Mouse (Mus musculus) CD4-positive, CD25-positive, alpha-beta regulatory T cell, adult 2 months (primary cell): ENCODE measurements around the gene Yeats4.

Experiments
- DNase-seq: peaks from one replicate; pipeline ENCODE4 v3.0.0-alpha.2; 2012; ENCODE audit warnings: low read depth, low spot score

Yeats4 gene

GRCm38 (mm10) chr10:117202981-117203557, 21.2 kb downstream of the Yeats4 start:
- DNase-seq = no peak

DNA sequence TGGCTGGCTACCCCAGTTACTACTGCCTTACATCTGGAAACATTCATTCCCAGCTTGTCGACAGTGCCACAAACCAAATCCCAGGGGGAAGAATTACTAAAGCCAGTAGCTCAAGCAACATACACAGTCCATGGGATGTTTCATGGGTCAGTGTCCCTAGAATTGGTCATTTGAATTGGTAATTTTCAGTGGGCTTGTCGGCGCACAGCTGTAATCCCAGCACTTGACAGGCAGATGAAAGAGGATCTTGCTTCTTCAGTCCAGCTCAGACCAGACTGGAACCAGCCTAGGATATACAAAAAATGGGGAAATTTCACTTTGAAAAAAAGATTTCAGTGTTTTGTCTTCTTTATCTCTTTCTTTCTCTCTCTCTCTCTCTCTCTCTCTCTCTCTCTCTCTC, 24.6 kb downstream of the Yeats4 start:
- no peak for DNase-seq

DNA sequence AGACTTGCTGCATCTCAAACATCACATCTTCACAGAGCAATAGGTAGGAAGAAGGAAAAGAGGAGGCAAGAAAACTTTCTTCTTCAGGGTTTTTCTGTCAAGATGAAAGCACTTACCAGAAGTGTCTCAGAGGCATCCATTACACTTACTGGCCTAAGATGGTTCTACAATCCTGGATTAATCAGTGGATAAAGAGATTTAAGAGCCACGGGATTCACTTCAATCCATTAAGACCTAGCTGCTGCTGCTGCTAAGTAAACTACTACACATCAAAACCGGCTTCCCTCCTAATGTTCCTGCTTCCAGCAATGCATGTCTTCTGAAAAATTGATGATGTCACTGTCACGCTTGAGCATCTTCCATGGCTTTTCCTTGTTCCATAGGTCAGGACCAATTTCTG, 27.6 kb downstream of the Yeats4 start:
- DNase-seq = no peak

DNA sequence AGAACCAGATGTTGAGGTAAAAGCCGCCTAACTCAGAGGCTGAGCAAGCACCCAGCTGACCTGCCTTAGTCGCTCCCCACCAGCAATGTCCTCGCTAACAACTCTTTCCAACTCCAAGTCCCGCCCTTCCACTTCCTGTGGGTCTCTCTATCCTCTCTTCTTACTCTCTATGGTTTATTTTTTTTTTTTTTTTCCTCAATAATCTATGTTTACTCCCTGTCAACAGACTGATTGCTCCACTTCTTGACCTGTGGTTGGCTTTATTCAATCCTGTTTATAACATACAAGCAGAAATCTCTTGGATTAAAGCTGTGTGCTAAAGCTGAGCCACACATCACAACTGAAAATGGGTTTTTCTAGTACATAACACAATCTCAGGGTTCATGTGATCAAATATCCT, 28.6 kb downstream of the Yeats4 start:
- no peak for DNase-seq

- DNase-seq = no peak
Observed at GRCm38 (mm10) chr10:117195005-117195404, 29.3 kb downstream of the Yeats4 start.

DNA sequence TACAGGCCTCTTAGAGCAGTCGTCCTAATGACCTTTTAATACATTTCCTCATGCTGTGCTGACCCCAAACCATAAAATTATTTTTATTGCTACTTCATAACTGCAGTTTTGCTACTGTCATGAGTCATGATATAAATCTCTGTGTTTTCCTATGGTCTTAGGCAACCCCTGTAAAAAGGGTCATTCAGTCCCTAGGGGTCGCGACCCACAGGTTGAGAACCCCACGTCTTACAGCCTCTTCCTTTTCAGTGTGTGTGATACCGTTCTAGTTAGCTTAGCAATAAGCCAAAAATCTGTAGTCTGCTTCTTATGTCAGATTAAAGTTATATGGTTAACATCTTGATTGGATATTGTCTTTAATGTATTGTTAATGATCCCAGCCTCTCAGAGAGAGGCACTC, 30.9 kb downstream of the Yeats4 start:
- DNase-seq = no peak

- no peak for DNase-seq
Observed at GRCm38 (mm10) chr10:117185399-117186089, 38.8 kb downstream of the Yeats4 start.

DNA sequence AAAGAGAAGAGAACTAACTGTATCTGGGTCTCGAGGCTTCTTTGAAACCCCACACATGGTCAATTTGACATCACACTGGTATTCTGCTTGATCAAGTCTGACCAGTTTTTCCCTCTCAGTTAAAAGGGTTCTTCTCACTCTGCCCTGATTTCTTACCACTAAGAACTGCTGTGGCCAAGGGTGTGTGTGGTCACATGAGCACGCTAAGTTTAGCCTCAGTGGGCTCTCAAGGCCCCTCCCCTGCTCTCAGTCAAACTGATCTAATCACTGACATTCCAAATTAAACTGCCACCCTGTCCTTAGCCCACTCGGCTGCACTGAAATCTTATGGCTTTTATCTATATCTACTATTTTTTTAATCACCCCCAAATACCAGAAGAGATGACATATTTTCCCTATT, 43.2 kb downstream of the Yeats4 start:
- no peak for DNase-seq

DNA sequence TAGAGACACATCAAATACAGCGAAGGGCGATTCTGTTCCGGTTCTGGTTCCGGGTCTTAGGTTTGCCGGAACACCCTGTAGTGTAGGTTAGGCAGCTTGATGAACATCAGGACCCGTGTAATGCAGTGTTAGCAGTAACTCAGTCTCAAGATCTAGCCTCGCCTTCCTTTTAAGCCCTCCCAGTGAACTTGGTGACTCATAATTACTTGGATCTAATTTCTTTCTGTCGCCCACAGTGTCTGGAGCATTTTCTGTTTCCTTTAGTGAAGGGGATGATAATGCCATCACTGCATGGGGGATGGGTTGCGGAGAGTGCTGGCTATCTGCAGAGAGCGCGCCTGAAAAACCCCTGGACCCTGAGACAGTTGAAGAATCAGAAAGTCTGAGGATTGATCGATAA, 49.7 kb downstream of the Yeats4 start:
- DNase-seq = no peak

GRCm38 (mm10) chr10:117173566-117174438, 50.5 kb downstream of the Yeats4 start:
- DNase-seq = no peak

- DNase-seq = no peak
Observed at GRCm38 (mm10) chr10:117173111-117173510, 51.2 kb downstream of the Yeats4 start.

- no peak for DNase-seq
Observed at GRCm38 (mm10) chr10:117172069-117172468, 52.2 kb downstream of the Yeats4 start.

- no peak for DNase-seq
Observed at GRCm38 (mm10) chr10:117166785-117167425, 57.4 kb downstream of the Yeats4 start.
